Mouse (Mus musculus) right cerebral cortex, postnatal 14 days (tissue): ENCODE results near the gene Gpr39.
A peak's percentile ranks its signal among the peaks of the same experiment; 100 is the strongest.

ENCODE experiments used
- DNase-seq: peaks from one replicate; pipeline ENCODE4 v3.0.0; 2022

Gpr39 gene

DNA sequence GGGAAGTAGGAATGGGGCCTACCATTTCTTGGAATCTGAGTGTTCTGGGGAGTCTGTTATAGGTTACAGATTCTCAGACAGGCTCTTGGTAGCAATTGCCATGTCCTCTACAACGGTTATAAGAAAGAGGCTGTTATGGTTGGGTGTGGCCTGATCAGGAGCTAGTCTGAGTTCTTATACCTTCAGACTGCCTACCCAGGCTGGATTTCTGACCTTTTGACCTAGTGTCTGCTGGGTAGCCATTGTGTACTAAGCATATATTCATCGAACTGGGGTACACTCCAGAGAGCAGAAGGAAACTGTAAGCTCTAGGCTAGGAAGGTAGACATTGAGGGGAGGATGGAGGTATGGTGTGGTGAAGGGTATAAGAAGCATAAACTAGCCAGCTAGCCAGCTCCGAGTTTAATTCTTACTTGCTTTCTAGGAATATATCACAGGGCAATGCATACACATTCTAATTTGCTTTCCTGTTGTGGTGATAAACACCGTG, 24.4 kb downstream of the Gpr39 start:
- DNase-seq = no peak

DNA sequence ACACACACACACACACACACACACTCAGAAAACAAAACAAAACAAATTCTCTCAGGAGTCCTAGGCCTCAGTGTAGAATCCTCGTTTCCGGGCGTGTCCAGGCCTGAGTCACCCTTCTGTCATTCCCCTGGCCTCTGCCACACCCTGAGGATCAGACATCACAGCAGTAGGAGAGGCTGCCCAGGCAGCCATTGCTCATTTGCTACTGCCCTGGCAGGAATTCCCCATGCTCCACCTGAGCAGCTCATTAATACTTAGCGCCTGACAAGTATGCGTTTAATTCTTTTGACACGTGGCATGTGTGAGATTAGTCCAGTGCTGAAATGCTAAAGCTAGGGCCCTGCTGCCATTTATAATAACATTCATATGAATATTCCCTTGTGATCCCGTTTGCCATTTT, 25.0 kb downstream of the Gpr39 start:
- no peak for DNase-seq

GRCm38 (mm10) chr1:125702326-125702725, 25.5 kb downstream of the Gpr39 start:
- DNase-seq = no peak

- no peak for DNase-seq
Measured at GRCm38 (mm10) chr1:125705412-125705811, 28.6 kb downstream of the Gpr39 start.

DNA sequence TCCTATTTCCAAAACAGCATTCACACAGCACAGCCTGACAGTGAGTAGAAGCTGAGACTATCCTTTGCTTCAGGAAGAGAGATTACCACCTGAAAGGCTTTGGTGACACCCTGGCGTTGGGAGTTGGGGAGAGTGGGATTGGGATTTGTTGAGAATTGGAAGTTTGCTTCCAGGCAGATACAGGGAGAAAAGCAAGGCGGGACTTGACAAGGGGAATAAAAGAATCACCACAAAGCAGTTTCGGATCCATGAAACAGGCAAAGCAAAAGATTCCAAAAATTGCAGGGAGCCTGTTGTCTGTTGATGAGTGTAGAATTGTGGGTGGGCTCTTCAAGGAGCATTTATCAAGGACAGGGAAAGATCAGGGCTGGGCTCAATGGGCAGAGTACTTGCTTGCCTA, 38.5 kb downstream of the Gpr39 start:
- no peak for DNase-seq

DNA sequence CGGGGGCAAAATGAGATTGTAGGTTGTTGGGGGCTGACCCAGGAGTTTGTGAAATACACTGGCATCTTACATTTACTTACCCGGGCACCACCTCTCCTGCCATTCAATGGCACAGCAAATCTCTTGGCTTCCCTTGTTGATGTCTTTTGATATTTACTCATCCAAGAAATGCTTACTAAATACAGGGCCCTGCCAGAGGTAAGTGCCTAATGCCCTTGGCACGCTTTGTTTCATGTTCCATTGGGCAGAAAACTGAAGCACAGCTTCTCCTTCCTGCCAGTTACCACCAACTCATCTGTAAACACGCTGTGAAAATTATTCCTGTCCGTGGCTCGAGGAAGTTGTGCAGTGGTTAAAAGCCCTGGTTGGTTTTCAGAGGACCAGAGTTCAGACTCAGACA, 39.4 kb downstream of the Gpr39 start:
- DNase-seq = no peak

DNA sequence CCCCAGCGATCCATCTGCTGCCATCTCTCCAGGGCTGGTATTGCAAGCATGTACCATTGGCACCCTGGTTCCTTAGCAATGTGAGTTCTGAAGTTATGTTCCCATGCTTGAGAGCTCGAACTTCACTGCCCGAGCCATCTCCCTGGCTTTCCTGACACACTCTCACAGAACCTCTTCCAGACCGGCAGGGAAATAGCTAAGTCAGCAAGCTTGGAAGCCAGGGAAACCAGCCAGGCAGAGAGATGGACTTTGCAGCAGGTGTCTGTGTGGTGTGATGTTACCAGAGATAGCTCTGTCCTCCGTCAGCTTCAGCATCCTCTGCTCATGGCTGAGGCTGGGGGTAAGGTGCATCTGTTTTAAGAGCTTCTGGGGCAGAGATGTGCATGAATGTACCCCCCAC, 41.1 kb downstream of the Gpr39 start:
- no peak for DNase-seq

GRCm38 (mm10) chr1:125719127-125719526, 42.3 kb downstream of the Gpr39 start:
- DNase-seq = no peak

- no peak for DNase-seq
Measured at GRCm38 (mm10) chr1:125721104-125721758, 44.4 kb downstream of the Gpr39 start.

DNA sequence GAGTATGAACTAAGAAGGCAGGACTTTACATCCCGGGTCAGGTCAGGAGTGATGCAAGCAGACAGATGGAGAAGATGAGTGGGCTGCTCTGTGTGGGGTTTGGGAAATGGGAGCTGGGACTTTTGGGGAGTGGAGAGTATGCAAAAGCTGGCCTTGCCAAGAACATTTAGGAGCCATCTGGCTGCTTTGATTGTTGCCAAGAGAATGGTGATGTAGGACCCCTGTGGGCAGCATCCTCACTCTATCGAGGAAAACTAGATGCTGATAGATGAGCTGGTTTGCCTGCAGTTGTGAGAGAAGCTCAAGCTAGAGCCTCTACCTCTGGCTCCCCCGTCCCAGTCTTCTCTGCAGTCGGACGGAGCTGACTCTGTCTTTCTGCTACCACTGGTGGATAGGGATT, 47.5 kb downstream of the Gpr39 start:
- peak; percentile 30 for DNase-seq

GRCm38 (mm10) chr1:125729025-125729565, 52.3 kb downstream of the Gpr39 start:
- no peak for DNase-seq

DNA sequence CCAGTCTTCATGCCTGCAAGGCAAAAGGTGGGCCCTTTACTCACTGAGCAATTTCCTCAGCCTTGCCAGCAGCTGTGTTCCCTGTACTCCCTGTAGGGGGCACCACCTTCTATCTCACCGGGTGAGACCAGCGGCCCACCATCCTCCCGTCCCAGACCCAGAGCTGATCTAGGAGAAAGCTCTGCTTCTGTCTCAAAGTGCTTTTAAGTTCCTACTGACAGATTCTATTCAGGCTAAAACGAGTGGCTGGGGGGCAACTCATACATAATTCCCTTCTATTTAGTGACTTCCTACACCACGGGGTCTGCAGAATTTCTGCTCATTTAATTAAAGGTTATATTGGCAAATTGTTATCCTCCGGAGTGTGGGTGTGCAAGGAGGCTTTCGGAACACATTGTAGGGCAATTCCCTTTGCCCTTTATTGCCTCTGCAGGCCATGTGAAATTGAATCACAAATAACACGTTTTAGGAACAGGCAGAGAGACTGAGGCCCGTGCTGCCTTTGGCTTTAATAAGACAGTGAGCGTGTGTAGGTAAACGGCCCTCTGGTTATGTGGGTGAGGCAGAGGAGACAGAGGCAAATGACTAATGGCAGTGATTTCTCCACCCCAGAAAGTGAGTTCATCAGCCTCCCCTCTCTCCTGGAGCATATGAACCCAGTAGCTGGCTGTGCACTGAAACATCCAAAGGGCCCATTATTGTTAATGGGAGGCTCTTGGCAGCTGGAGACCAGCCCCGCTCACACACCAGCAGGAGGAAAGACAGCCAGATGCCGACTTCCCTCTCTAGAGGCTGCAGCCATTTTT, 53.1 kb downstream of the Gpr39 start:
- no peak for DNase-seq

DNA sequence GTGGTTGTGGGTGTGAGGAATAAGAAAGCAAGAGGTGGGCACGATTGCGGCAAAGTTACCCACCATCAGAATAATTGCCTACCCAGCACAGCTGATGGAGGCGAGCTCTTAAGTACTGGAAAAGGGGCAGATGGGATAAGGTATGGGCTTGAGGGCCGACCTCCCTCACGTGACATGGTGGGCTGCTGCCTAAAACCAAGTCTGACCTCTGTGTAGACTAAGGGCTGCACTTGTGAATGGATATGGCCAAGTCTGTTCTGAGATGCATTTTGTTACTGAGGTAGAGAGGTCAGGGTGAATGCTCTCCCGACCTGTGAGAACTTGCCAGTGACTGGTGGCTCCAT, 53.7 kb downstream of the Gpr39 start:
- no peak for DNase-seq

- DNase-seq = no peak
Measured at GRCm38 (mm10) chr1:125731854-125732253, 55.1 kb downstream of the Gpr39 start.

DNA sequence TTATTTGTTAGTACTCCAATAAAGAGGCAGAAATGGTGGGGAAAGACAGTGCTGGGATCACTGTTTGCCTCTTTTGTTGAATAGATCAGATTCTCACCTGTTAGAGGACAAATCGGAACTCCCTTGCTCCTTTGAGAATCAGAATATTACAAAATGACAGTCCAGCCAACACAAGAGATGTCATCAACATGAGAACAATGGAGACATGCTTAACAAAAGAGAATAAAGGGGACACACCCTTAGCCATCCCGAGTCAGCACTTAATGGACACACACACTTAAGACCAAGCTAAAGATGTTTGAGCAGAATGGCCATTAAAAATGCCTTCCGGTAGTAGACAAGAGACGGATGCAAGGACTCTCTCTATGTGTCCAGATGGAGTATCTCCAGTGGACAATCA, 68.0 kb downstream of the Gpr39 start:
- no peak for DNase-seq

DNA sequence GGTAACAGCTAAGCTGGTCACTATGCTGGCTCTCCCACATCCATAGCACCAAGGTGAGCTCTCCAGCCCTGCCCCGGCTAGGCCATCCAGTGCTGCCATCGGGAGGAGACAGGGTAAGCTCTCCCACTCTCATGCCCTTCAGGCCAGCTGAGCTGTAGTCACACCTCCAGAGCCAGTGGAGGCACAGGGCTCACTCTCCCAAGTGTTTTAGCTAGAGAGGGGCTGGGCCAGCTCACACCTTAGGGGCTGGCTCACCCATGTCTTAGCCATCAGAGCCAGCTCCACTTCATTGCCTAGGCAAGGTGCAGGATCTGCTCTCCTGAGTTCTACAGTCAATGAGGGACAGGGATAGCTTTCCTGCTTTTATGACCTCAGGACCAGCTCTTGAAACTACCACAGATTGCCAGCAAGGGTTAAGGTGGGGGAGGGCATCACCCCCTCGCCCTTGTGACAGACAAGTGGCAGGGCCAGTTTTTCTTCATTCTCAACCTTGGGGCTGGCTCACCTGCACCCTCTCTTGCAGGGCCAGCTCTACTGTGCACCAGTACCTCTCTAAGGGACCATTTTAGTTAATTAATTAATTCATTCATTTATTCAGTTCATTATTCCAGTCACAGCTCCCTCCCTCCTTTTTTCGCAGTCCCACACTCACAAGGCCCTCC, 78.7 kb downstream of the Gpr39 start:
- DNase-seq = no peak

- DNase-seq = peak; percentile 16
Measured at GRCm38 (mm10) chr1:125759972-125760695, 83.3 kb downstream of the Gpr39 start.

GRCm38 (mm10) chr1:125760696-125761025, 83.9 kb downstream of the Gpr39 start:
- DNase-seq = no peak

DNA sequence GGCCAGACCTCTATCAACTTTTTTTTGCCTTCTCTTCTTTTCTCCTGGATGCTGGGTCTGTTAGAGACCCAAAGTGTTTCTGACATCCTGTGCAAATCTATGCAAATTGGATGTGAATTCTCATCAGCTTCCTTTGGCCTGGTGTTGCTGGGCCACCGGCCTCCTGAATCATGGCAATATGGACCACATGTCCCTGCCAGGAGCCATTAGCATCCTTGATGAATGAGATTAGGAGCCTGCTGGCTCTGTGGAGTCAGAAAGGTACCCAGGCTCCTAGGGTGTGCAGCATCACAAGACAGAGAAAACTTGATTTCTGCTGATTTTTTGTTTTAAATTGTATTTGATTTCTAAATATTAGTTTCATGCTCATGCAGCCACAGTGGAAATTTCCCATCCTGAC, 85.3 kb downstream of the Gpr39 start:
- no peak for DNase-seq

DNA sequence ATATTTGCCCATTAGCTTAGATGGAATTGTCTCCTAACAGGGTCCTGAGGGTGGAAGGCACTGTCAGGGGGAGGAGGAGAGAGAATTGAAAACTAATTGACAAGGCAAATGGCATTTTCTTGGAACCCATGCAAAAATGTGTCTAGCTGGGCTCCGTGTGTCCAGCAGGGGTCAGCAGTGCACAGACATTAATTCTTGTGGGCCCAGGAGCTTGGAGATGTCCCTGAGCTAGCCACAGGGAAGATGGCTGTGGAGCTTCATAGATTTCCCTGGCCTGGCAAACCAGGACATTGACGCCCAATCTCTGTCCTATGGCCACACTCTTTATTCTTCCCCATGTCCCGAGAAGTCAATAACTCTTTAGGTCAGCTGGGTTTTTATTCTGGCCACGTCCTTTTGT, 113.0 kb downstream of the Gpr39 start:
- peak; percentile 71 for DNase-seq

DNA sequence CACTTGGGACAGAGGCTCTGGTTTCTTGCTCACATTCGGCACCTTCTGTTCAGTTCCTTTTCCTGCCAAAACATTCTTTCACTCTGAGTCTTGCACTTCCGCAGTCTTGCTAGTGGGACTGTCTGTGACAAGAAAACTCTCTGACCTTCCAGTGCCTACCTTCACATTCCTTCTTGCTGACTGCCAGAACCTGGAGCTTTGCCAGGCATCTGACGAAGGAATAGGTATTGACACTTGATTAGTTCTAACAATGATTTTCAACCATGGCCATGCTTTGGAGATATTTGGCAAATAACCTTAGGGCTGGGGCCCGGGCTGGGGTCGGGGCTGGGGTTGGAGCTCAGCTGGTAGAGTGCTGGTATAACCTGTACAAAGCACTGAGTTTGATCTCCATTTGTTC, 123.7 kb downstream of the Gpr39 start:
- DNase-seq = no peak

GRCm38 (mm10) chr1:125808426-125808825, 131.6 kb downstream of the Gpr39 start:
- peak; percentile 62 for DNase-seq

GRCm38 (mm10) chr1:125813141-125813782, 136.5 kb downstream of the Gpr39 start:
- DNase-seq = no peak
